Mouse (Mus musculus) cerebellum, adult 9-10 months (tissue): ENCODE results near the gene Fam102a.

Experiments
- DNase-seq: peaks from one replicate; pipeline ENCODE4 v3.0.0; 2022

The Fam102a gene

DNA sequence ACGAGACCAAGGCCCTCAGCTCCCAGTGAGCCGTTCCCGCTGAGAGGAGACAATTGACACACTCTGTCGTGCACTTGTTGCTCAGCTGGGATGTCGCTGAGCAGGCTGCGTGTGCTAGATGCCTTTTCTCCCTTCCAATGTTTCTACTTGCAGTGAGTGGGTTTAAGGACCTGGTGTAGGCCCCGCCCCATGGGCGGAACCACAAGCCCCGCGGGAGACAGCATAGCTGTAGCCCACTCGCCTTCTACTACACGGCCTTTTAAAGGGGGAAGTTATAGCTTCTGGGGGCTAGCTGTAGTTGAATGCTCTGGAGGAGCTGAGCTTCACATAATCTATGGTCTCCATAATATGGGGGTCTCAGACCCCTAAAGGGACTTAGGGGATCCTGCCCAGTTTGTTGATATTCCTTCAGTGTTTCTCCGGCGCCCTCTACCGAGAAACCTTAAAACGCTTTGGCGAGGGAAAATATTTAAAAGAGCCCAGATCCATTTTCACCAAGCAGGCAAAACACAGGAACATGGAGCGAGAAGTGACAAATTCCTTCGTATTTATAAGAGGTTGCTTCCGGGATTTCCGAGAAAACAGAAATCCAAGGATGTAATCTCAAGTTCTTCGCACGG, 75.6 kb downstream of the Fam102a start:
- DNase-seq, result peak; percentile 67

DNA sequence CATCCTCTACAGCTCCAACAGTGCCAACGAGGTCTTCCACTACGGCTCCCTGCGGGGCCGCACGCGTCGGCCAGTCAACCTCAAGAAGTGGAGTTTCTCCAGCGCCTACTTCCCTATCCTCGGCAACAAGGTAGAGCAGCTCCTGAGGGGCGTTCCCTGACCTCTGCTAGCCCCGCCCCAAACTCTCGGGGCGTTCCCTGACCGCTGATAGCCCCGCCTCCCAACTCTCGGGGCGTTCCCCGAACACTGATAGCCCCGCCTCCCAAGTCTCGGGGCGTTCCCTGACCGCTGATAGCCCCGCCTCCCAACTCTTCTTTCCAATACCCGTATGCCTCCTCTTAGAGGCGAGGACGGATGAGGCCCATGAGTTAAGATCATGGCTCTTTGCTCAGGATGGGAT, 77.1 kb downstream of the Fam102a start:
- DNase-seq, result no peak

DNA sequence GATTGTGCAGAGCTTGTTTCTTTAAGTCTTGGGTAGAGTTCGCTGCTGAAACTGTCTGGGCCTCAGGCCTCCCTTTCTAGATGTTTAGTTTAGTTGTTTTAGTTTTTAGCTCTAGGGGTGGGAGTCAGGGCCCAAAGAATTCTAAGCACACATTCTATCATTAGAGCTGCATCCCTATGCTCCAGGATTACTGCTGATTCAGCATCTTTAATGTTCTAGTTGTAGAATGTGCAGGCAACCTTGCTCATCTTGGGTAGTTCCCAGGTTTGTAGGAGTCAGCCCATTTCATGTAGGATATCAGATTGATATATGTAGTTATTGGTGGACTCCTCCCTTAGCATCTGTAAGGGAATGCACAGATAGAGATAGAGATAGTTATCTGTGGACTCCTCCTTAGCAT, 82.0 kb downstream of the Fam102a start:
- no peak for DNase-seq

DNA sequence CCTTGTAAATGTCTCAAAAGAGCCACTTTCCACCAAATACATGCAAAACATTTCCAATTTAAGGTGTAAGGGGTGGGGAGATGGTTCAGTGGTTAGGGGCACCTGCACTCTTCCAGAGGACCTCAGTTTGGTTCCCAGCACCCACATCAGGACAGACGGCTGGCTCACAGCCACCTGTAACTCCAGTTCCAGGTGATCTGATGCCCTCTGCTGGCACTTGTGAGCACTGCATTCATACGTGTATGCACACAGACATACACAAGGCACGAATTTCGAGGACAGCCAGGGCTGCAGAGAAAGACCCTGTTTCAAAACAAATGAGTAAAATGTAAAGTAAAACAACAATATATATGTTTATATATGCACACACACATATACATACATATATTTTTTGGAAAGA, 82.5 kb downstream of the Fam102a start:
- no peak for DNase-seq

DNA sequence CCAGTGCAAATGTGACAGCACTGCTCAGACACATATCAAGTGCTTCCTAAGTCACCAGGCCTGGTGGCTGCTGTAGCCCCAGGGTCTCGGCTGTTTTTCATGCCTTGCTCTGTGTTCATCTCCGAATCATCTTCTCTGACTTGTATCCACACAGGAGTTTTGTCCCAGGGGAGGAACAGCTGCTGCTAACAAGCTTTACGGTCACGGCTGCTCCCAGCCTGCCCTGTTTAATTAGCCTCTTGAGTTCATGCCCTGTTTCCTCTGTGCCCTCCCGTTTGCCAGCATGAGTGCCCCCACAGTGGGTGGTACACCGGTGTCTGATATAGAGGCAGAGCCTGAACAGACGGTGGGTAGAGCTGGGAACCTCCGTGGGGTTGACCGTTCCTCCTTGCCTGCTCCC, 82.9 kb downstream of the Fam102a start:
- no peak for DNase-seq
